Comparison of ENCODE assay signal across 18 mouse cellular contexts in the genomic region with DNA sequence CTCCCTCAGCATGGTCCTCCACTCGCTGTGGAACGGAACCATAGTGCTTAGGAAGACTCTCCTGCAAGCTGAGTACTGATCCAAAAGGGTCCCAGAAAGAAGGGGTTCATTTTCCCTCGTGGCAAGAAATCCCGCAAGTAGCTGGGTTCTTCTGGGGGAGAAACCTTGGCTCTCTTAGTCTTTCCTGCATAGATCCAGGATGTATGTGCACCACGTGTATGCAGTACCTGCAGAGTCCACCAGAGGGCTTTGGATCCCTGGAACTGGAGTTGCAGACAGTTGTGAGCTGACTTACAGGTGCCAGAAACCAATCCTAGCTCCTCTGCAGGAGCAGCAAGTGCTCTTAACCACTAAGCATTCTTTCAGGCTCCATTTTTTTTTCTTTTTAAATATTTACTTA.
DNase-seq lines count a peak whose midpoint lies in the region; ATAC-seq and TF ChIP-seq lines count a peak whose summit lies in the region.
"Had no signal": no experiment of that assay in that cellular context is flagged by ENCODE, and none has a peak within 500 bp of the region (broad histone marks: within the 10 kb centered on the region; RNA-seq: fewer than 3 reads in every experiment).

No protein-coding gene starts in this region.

- 0 out of 2 replicates have a peak, but pooled peaks cover 4% of the 10 kb centered on the region for H3K9me3 ChIP-seq in intestine, postnatal 0 days (ENCODE audit: control insufficient read depth)
- H3K9me3 ChIP-seq in intestine, embryonic 15.5 days = no peaks in the 10 kb centered on the region
- H3K9me3 ChIP-seq in midbrain, postnatal 0 days (ENCODE audit: low read length) = no peaks in the 10 kb centered on the region
- peaks cover 8% of the 10 kb centered on the region; the same call in 1 of the 2 replicates for H3K9me3 ChIP-seq in midbrain, embryonic 10.5 days (replicated peaks)
- H3K9me3 ChIP-seq in E14TG2a.4 (ENCODE audit: low read length) = no peaks in the 10 kb centered on the region

- H3K36me3 ChIP-seq in intestine, postnatal 0 days (ENCODE audit: control insufficient read depth, insufficient read depth) = no peaks in the 10 kb centered on the region
- no peaks in the 10 kb centered on the region for H3K36me3 ChIP-seq in intestine, embryonic 15.5 days
- H3K36me3 ChIP-seq in midbrain, postnatal 0 days (ENCODE audit: insufficient read depth, low read length) = no peaks in the 10 kb centered on the region
- H3K36me3 ChIP-seq in midbrain, embryonic 10.5 days = no peaks in the 10 kb centered on the region
- no peaks in the 10 kb centered on the region for H3K36me3 ChIP-seq in E14TG2a.4 (ENCODE audit: insufficient read depth, low read length)
- no peaks in the 10 kb centered on the region for H3K36me3 ChIP-seq in splenic B cell, adult 2 months (ENCODE audit: control insufficient read depth, insufficient read depth, low read length, poor library complexity, severe bottlenecking)
- H3K36me3 ChIP-seq: embryonic facial prominence, embryonic 10.5 days; hindbrain, embryonic 10.5 days had no signal

- DNase-seq in midbrain, postnatal 0 days (ENCODE audit: low spot score) = no peak
- DNase-seq in midbrain, embryonic 10.5 days (ENCODE audit: low spot score) = no peak
- peak; percentile 20 for DNase-seq in splenic B cell, adult 2 months (ENCODE audit: low read depth, low spot score)
- no peak for DNase-seq in kidney, adult 18-20 months
- DNase-seq: cerebellum, adult 11-12 months; cerebellum, postnatal 36 days; gastrocnemius, postnatal 36 days; kidney, postnatal 14 days; layer of hippocampus, adult 9-11 months; liver; lung, postnatal 14 days; thymus, adult 18-20 months had no signal

- H3K4me3 ChIP-seq in intestine, postnatal 0 days (ENCODE audit: low read depth, low read length) = no peak overlapping the region
- H3K4me3 ChIP-seq in intestine, embryonic 15.5 days (replicated peaks) = no peak overlapping the region
- H3K4me3 ChIP-seq in midbrain, postnatal 0 days (ENCODE audit: low read depth, low read length) = no peak overlapping the region
- H3K4me3 ChIP-seq in midbrain, embryonic 10.5 days = no peak overlapping the region
- no peak overlapping the region for H3K4me3 ChIP-seq in E14TG2a.4 (replicated peaks; ENCODE audit: low read length)
- H3K4me3 ChIP-seq: embryonic facial prominence, embryonic 10.5 days; hindbrain, embryonic 10.5 days; myocyte had no signal

- 94% methylated on average over 5 of the region's 5 CpGs for WGBS in intestine, postnatal 0 days
- 96% methylated on average over 5 of the region's 5 CpGs for WGBS in intestine, embryonic 15.5 days
- 96% methylated on average over 5 of the region's 5 CpGs for WGBS in midbrain, postnatal 0 days
- WGBS in midbrain, embryonic 10.5 days = 88% methylated on average over 5 of the region's 5 CpGs

- H3K4me2 ChIP-seq in intestine, postnatal 0 days (replicated peaks; ENCODE audit: low read depth) = no peak overlapping the region
- H3K4me2 ChIP-seq in intestine, embryonic 15.5 days (replicated peaks) = no peak overlapping the region
- H3K4me2 ChIP-seq in midbrain, postnatal 0 days (ENCODE audit: low read depth, low read length, poor library complexity, severe bottlenecking) = no peak overlapping the region

- H3K27me3 ChIP-seq in intestine, postnatal 0 days (replicated peaks; ENCODE audit: control insufficient read depth, insufficient read depth, low read length) = no peaks in the 10 kb centered on the region
- H3K27me3 ChIP-seq in intestine, embryonic 15.5 days (replicated peaks) = no peaks in the 10 kb centered on the region; the same call in 1 of the 2 replicates
- no peaks in the 10 kb centered on the region for H3K27me3 ChIP-seq in midbrain, postnatal 0 days (ENCODE audit: insufficient read depth, low read length)
- peaks cover 52% of the 10 kb centered on the region for H3K27me3 ChIP-seq in midbrain, embryonic 10.5 days (ENCODE audit: low read depth, poor library complexity, severe bottlenecking)
- peaks cover 46% of the 10 kb centered on the region for H3K27me3 ChIP-seq in E14TG2a.4 (ENCODE audit: insufficient read depth, low read length)
- H3K27me3 ChIP-seq in splenic B cell, adult 2 months (ENCODE audit: control insufficient read depth, insufficient read depth, low read length, poor library complexity, severe bottlenecking) = no peaks in the 10 kb centered on the region

- no peak for ATAC-seq in intestine, postnatal 0 days
- no peak for ATAC-seq in intestine, embryonic 15.5 days
- no peak for ATAC-seq in midbrain, postnatal 0 days (ENCODE audit: low FRiP score)

- H3K4me1 ChIP-seq in intestine, postnatal 0 days (replicated peaks; ENCODE audit: control insufficient read depth, insufficient read depth, low read length) = no peaks in the 10 kb centered on the region
- peaks cover 16% of the 10 kb centered on the region for H3K4me1 ChIP-seq in intestine, embryonic 15.5 days (replicated peaks)
- peaks cover 3% of the 10 kb centered on the region; the same call in 1 of the 2 replicates for H3K4me1 ChIP-seq in midbrain, postnatal 0 days (ENCODE audit: insufficient read depth, low read length)
- peaks cover 29% of the 10 kb centered on the region for H3K4me1 ChIP-seq in midbrain, embryonic 10.5 days
- peaks cover 48% of the 10 kb centered on the region for H3K4me1 ChIP-seq in E14TG2a.4 (replicated peaks; ENCODE audit: low read depth, low read length)

- H3K9ac ChIP-seq in intestine, postnatal 0 days (ENCODE audit: low read depth, low read length) = no peak overlapping the region
- H3K9ac ChIP-seq in intestine, embryonic 15.5 days = no peak overlapping the region
- H3K9ac ChIP-seq in midbrain, postnatal 0 days (replicated peaks; ENCODE audit: low read length, poor library complexity, severe bottlenecking) = no peak overlapping the region

- TF ChIP-seq CTCF in intestine, postnatal 0 days (IDR thresholded peaks at IDR 0.05; ENCODE audit: low read depth) = peak; percentile 48
- TF ChIP-seq CTCF in midbrain, postnatal 0 days (IDR thresholded peaks at IDR 0.05) = peak; percentile 44
- peak; percentile 83 for TF ChIP-seq CTCF in E14TG2a.4 (conservative IDR thresholded peaks at IDR 0.05; ENCODE audit: low read length)

- H3K27ac ChIP-seq in intestine, postnatal 0 days (ENCODE audit: low read depth, low read length) = no peak overlapping the region
- H3K27ac ChIP-seq in intestine, embryonic 15.5 days = no peak overlapping the region
- no peak overlapping the region for H3K27ac ChIP-seq in midbrain, postnatal 0 days (ENCODE audit: low read depth, low read length)
- no peak overlapping the region for H3K27ac ChIP-seq in midbrain, embryonic 10.5 days (replicated peaks)
- H3K27ac ChIP-seq: embryonic facial prominence, embryonic 10.5 days; hindbrain, embryonic 10.5 days had no signal
